Mouse (Mus musculus) stomach, postnatal 0 days (tissue): ENCODE data around the gene Cd247. TPM values are rescaled to one million over a fixed set of nuclear protein-coding genes. Genes with fewer than 3 reads are reported as not detected.
A peak's percentile ranks its signal among the peaks of the same experiment; 100 is the strongest.

Source experiments
- ATAC-seq: fragments of 200-750 bp; cut with Nextera tagmentation; 2 replicates; pipeline ENCODE4 v1.8.0; 2017; ENCODE audit not compliant: low FRiP score, low TSS enrichment
- DNase-seq: peaks from one replicate; pipeline ENCODE4 v3.0.0-alpha.2; 2016; ENCODE audit warnings: low spot score
- H3K27ac ChIP-seq: fragments of 300-500 bp; sonication (generic); replicated peaks from 2 replicates; pipeline ENCODE4 v1.5.1; 2014; ENCODE audit warnings: mild to moderate bottlenecking, control low read depth
- H3K27me3 ChIP-seq: fragments of 300-500 bp; sonication (generic); 2 replicates; pipeline ENCODE4 v1.6.1; 2014; ENCODE audit warnings: low read length; ENCODE audit not compliant: control insufficient read depth, insufficient read depth
- H3K36me3 ChIP-seq: fragments of 300-500 bp; sonication (generic); 2 replicates; pipeline ENCODE4 v1.6.1; 2014; ENCODE audit warnings: low read length, mixed read lengths; ENCODE audit not compliant: control insufficient read depth, insufficient read depth
- H3K4me1 ChIP-seq: fragments of 300-500 bp; sonication (generic); replicated peaks from 2 replicates; pipeline ENCODE4 v1.6.1; 2014; ENCODE audit warnings: antibody characterized with exemption; ENCODE audit not compliant: control insufficient read depth, insufficient read depth
- H3K4me2 ChIP-seq: fragments of 300-500 bp; sonication (generic); replicated peaks from 2 replicates; pipeline ENCODE4 v1.6.1; 2014; ENCODE audit warnings: low read depth, mild to moderate bottlenecking, control low read depth, moderate library complexity
- H3K4me3 ChIP-seq: fragments of 300-500 bp; sonication (generic); 2 replicates; pipeline ENCODE4 v1.5.1; 2014; ENCODE audit warnings: low read depth, low read length, control low read depth
- H3K9ac ChIP-seq: fragments of 300-500 bp; sonication (generic); 2 replicates; pipeline ENCODE4 v1.6.1; 2014; ENCODE audit warnings: mild to moderate bottlenecking, low read length, control low read depth, mixed read lengths
- H3K9me3 ChIP-seq: fragments of 300-500 bp; sonication (generic); 2 replicates; pipeline ENCODE4 v1.6.1; 2016; ENCODE audit warnings: low read length; ENCODE audit not compliant: control insufficient read depth
- CTCF ChIP-seq: IDR thresholded peaks from 2 replicates; pipeline ENCODE4 v1.5.1; 2016; ENCODE audit warnings: antibody characterized with exemption, low read depth, mild to moderate bottlenecking, moderate library complexity
- EP300 ChIP-seq: optimal IDR thresholded peaks from 2 replicates; pipeline ENCODE3; 2016; ENCODE audit warnings: antibody characterized with exemption
- WGBS: fragments of 180-500 bp; shearing (Covaris S2); extraction: QIAGEN DNeasy Blood & Tissue Kit; methylation state at CpG from one replicate; pipeline ENCODE4 v1.1.7; 2014; 5-methylcytosine and 5-hydroxymethylcytosine counted together
- polyA plus RNA-seq: library from polyadenylated mRNA; unstranded; fragments of >200 nt; fragmentation: Nextera tagmentation; extraction: Ambion mirVana; gene quantifications from 2 replicates; pipeline ENCODE4 v1.2.1, GENCODE M21; 2015

Cd247 gene
- polyA plus RNA-seq, 1 experiment from 2014 or later = 0.24 TPM

DNA sequence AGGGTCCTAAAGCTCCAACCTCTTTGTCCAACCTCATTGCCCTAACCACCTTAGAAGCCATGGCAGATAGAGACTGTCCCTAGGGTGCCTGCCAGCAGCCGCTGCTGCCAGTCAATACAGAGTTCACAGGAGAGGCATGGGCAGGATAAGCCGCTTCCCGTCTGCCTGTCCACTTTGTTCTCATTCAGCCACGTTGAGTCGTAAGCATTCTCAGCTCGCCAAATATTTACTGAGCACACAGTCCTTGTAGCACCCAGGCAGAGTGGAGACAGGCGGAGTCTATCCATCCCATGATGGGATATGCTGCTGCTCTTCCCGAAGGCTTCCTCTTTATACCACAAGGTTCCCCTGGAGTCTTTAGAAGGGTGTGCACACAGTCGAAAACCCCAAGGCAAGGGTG lies 28.8 kb downstream of the Cd247 start:
- Histone ChIP-seq H3K9ac (no peak overlapping the region), H3K9me3 (no peaks in the 10 kb centered on the region), H3K27ac (no peak overlapping the region), H3K4me1 (no peaks in the 10 kb centered on the region), H3K36me3 (no peaks in the 10 kb centered on the region), H3K4me3 (no peak overlapping the region), H3K27me3 (peaks cover 2% of the 10 kb centered on the region; the same call in 1 of the 2 replicates), H3K4me2 (no peak overlapping the region)
- DNase-seq = peak; percentile 30
- TF ChIP-seq CTCF (no peak), EP300 (no peak)
- peak; percentile 51 for ATAC-seq
- WGBS = 32% methylated on average over 9 of the region's 9 CpGs

- peaks cover 2% of the 10 kb centered on the region; the same call in 1 of the 2 replicates for H3K27me3 ChIP-seq
- no peak overlapping the region for H3K27ac ChIP-seq
- no peak for DNase-seq
- no peaks in the 10 kb centered on the region for H3K36me3 ChIP-seq
- no peak overlapping the region for H3K9ac ChIP-seq
- H3K4me2 ChIP-seq = no peak overlapping the region
- no peaks in the 10 kb centered on the region for H3K9me3 ChIP-seq
- 57% methylated on average over 8 of the region's 8 CpGs for WGBS
- TF ChIP-seq CTCF (no peak), EP300 (no peak)
- H3K4me3 ChIP-seq = no peak overlapping the region
- no peak for ATAC-seq
- H3K4me1 ChIP-seq = no peaks in the 10 kb centered on the region
Measured at GRCm38 (mm10) chr1:165818145-165818860, 29.8 kb downstream of the Cd247 start.

DNA sequence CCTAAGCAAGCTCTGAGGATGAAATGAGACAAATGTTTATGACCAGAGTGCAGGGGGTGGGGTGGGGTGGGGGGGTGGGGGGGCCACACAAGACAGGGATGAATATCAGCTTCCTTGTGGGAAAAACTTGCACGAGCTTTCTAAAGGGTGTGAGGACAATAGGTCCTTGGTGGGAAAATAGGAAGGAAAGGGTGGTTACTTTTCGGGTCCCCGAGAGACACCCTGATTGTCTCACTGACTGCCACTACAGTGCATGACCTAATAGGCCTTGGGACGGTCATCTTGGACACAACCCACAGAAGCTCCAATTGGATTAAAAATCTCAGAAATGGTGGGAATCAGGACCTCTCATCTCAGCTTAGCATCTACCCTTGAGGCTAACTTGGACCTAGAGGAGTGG lies 30.7 kb downstream of the Cd247 start:
- DNase-seq (no peak), ATAC-seq (no peak)
- Histone ChIP-seq H3K36me3 (no peaks in the 10 kb centered on the region), H3K4me3 (no peak overlapping the region), H3K4me1 (no peaks in the 10 kb centered on the region), H3K27me3 (peaks cover 2% of the 10 kb centered on the region; the same call in 1 of the 2 replicates), H3K4me2 (no peak overlapping the region), H3K27ac (no peak overlapping the region), H3K9me3 (no peaks in the 10 kb centered on the region), H3K9ac (no peak overlapping the region)
- 71% methylated on average over 4 of the region's 4 CpGs for WGBS
- TF ChIP-seq EP300 (no peak), CTCF (no peak)

DNA sequence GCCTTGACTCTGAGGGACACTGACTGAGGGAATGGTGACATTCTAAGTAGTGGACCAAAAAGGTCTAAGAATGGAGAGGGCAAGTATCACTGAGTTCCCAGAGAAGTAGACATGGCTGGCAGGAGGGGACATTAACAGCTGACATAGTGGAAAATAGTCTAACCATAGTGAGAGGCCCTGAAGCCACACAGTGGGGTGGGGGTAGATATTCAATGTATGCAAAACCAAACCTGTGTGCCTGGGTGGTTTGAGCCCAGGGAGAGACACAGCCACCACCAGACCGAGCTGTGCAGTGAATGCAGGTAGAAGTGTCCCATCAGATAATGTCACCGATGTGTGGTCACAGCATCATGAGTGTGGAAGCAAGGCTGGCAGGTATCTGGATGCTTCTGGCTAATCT lies 33.5 kb downstream of the Cd247 start:
- 78% methylated on average over 2 of the region's 2 CpGs for WGBS
- no peak overlapping the region for H3K4me3 ChIP-seq

DNA sequence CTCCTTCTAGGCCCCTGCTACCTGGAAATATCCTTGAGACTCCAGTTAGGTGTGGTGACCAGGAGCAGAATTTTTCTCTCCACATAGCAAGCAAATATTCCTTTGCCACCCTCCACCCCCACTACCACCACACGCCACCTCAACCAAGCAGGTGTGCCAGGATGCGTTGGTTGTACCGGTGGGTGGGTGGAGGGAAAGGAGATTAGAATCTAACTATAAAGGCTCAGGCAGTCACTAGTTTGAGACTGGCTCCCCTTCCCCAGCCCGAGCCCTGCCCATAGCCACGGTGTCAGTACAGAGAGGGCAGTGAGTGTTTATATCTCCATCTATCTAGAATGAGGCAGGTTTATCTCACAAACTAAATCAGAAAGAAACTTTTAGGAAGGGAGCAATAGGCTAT lies 39.7 kb downstream of the Cd247 start:
- no peak overlapping the region for H3K27ac ChIP-seq
- no peak overlapping the region for H3K4me2 ChIP-seq
- no peak overlapping the region for H3K9ac ChIP-seq
- H3K27me3 ChIP-seq = no peaks in the 10 kb centered on the region
- 78% methylated on average over 5 of the region's 5 CpGs for WGBS
- H3K4me3 ChIP-seq = no peak overlapping the region
- TF ChIP-seq CTCF = no peak
- no peak for TF ChIP-seq EP300
- DNase-seq (no peak), ATAC-seq (no peak)
- no peaks in the 10 kb centered on the region for H3K36me3 ChIP-seq
- no peaks in the 10 kb centered on the region for H3K4me1 ChIP-seq
- no peaks in the 10 kb centered on the region for H3K9me3 ChIP-seq

More for the DNA sequence above, 33.5 kb downstream of the Cd247 start:
- no peak overlapping the region for H3K27ac ChIP-seq
- TF ChIP-seq CTCF = no peak
- no peak for TF ChIP-seq EP300
- H3K9me3 ChIP-seq = no peaks in the 10 kb centered on the region
- no peaks in the 10 kb centered on the region for H3K27me3 ChIP-seq
- no peak overlapping the region for H3K4me2 ChIP-seq
- no peak overlapping the region for H3K9ac ChIP-seq
- no peaks in the 10 kb centered on the region for H3K4me1 ChIP-seq
- ATAC-seq (no peak), DNase-seq (no peak)
- no peaks in the 10 kb centered on the region for H3K36me3 ChIP-seq

GRCm38 (mm10) chr1:165828615-165829014 lies 40.1 kb downstream of the Cd247 start:
- DNase-seq (no peak), ATAC-seq (no peak)
- Histone ChIP-seq H3K9me3 (no peaks in the 10 kb centered on the region), H3K4me3 (no peak overlapping the region), H3K4me2 (no peak overlapping the region), H3K27me3 (no peaks in the 10 kb centered on the region), H3K4me1 (no peaks in the 10 kb centered on the region), H3K36me3 (no peaks in the 10 kb centered on the region), H3K9ac (no peak overlapping the region), H3K27ac (no peak overlapping the region)
- 91% methylated on average over 6 of the region's 6 CpGs for WGBS
- TF ChIP-seq CTCF (no peak), EP300 (no peak)
